Comparison of ENCODE assay signal across 19 mouse cellular contexts in the genomic region with DNA sequence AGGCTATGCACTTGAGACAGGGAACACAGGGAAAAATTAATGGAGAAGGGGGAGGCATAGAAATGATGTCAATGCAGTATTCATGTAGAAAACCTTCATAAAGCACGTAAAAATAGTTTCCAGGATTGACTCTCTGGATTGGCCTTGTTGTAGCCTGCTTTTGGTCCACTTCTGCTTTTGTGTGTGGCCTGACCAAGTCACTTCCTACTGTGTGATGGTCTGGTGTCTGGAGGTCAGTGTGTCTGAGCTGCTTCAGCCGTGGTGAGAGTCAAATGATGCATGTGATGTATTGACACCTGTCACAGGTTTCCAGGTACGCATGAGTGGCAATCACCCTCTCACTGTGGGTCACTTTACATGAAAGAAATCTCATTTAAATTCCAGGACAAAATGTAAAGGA. TPM values are rescaled to one million over a fixed set of nuclear protein-coding genes. Genes with fewer than 3 reads are reported as not detected.
"Had no signal": no experiment of that assay in that cellular context is flagged by ENCODE, and none has a peak within 500 bp of the region (broad histone marks: within the 10 kb centered on the region; RNA-seq: fewer than 3 reads in every experiment).

No protein-coding gene starts in this region.

- H3K9ac ChIP-seq: liver, embryonic 15.5 days; liver, postnatal 0 days; lung, embryonic 15.5 days; midbrain, embryonic 12.5 days; midbrain, embryonic 15.5 days; neural tube, embryonic 12.5 days; stomach, embryonic 15.5 days had no signal

- DNase-seq: liver, postnatal 0 days; lung, adult 2 months; lung, postnatal 14 days; lung, postnatal 36 days; right cerebral cortex, postnatal 14 days; thymus, adult 2 months; thymus, postnatal 25 days; thymus, postnatal 4 days had no signal

- H3K9me3 ChIP-seq: liver, embryonic 15.5 days; lung, embryonic 15.5 days; megakaryocyte, embryonic 14.5 days; midbrain, embryonic 12.5 days; midbrain, embryonic 15.5 days; neural tube, embryonic 12.5 days; stomach, embryonic 15.5 days had no signal

- H3K27me3 ChIP-seq: liver, embryonic 15.5 days; lung, embryonic 15.5 days; megakaryocyte, embryonic 14.5 days; midbrain, embryonic 12.5 days; midbrain, embryonic 15.5 days; neural tube, embryonic 12.5 days; stomach, embryonic 15.5 days had no signal

- H3K27ac ChIP-seq: liver, embryonic 15.5 days; lung, embryonic 15.5 days; macrophage; midbrain, embryonic 12.5 days; midbrain, embryonic 15.5 days; neural tube, embryonic 12.5 days; stomach, embryonic 15.5 days; stomach, postnatal 0 days had no signal

- H3K4me2 ChIP-seq: liver, embryonic 15.5 days; lung, embryonic 15.5 days; midbrain, embryonic 12.5 days; midbrain, embryonic 15.5 days; neural tube, embryonic 12.5 days; stomach, embryonic 15.5 days had no signal

- H3K4me1 ChIP-seq: liver, embryonic 15.5 days; lung, embryonic 15.5 days; megakaryocyte, embryonic 14.5 days had no signal

- H3K36me3 ChIP-seq: liver, embryonic 15.5 days; lung, embryonic 15.5 days; midbrain, embryonic 12.5 days; midbrain, embryonic 15.5 days; neural tube, embryonic 12.5 days; stomach, embryonic 15.5 days had no signal

- H3K4me3 ChIP-seq: liver, embryonic 15.5 days; lung, embryonic 15.5 days; megakaryocyte, embryonic 14.5 days; midbrain, embryonic 12.5 days; midbrain, embryonic 15.5 days; neural tube, embryonic 12.5 days; stomach, embryonic 15.5 days had no signal

- ATAC-seq: liver, postnatal 0 days; lung, postnatal 0 days; midbrain, embryonic 15.5 days had no signal

RNA-seq across cellular contexts. Expression of gene Myo16, which starts 16.2 kb away (rescaled TPM):
- total RNA-seq: monocyte, adult 5-6 weeks had no signal
- polyA plus RNA-seq: macrophage had no signal
